Mouse (Mus musculus) midbrain, embryonic 14.5 days (tissue): ENCODE measurements around the gene Kirrel2. TPM values are rescaled to one million over a fixed set of nuclear protein-coding genes. Genes with fewer than 3 reads are reported as not detected.

ENCODE experiments used
- ATAC-seq: fragments of 200-750 bp; cut with Nextera tagmentation; 2 replicates; pipeline ENCODE4 v1.8.0; 2017; ENCODE audit warnings: moderate number of reproducible peaks, moderate library complexity; ENCODE audit not compliant: low FRiP score, low TSS enrichment
- DNase-seq: peaks from one replicate; pipeline ENCODE4 v3.0.0-alpha.2; 2015
- H3K27ac ChIP-seq: fragments of 300-500 bp; sonication (generic); replicated peaks from 2 replicates; pipeline ENCODE4 v1.5.1; 2014; ENCODE audit warnings: mild to moderate bottlenecking, low read depth, low read length, moderate library complexity
- H3K27me3 ChIP-seq: fragments of 300-500 bp; sonication (generic); 2 replicates; pipeline ENCODE4 v1.6.1; 2014; ENCODE audit warnings: low read length, control low read depth, mixed read lengths; ENCODE audit not compliant: control insufficient read depth, insufficient read depth
- H3K36me3 ChIP-seq: fragments of 300-500 bp; sonication (generic); 2 replicates; pipeline ENCODE4 v1.6.1; 2014; ENCODE audit warnings: low read length, control low read depth; ENCODE audit not compliant: control insufficient read depth, insufficient read depth
- H3K4me1 ChIP-seq: fragments of 300-500 bp; sonication (generic); 2 replicates; pipeline ENCODE4 v1.6.1; 2014; ENCODE audit warnings: mild to moderate bottlenecking, antibody characterized with exemption, low read length, control low read depth; ENCODE audit not compliant: control insufficient read depth, insufficient read depth
- H3K4me2 ChIP-seq: fragments of 300-500 bp; sonication (generic); 2 replicates; pipeline ENCODE4 v1.6.1; 2014; ENCODE audit warnings: mild to moderate bottlenecking, low read length, moderate library complexity
- H3K4me3 ChIP-seq: fragments of 300-500 bp; sonication (generic); replicated peaks from 2 replicates; pipeline ENCODE4 v1.5.1; 2014; ENCODE audit warnings: low read depth, low read length
- H3K9ac ChIP-seq: fragments of 300-500 bp; sonication (generic); replicated peaks from 2 replicates; pipeline ENCODE4 v1.6.1; 2014; ENCODE audit warnings: mild to moderate bottlenecking, low read length, moderate library complexity
- H3K9me3 ChIP-seq: fragments of 300-500 bp; sonication (generic); 2 replicates; pipeline ENCODE4 v1.6.1; 2016; ENCODE audit warnings: low read length, control low read depth, mixed read lengths; ENCODE audit not compliant: control insufficient read depth
- WGBS: fragments of 180-500 bp; shearing (Covaris S2); extraction: QIAGEN DNeasy Blood & Tissue Kit; methylation state at CpG from one replicate; pipeline ENCODE4 v1.1.7; 2014; 5-methylcytosine and 5-hydroxymethylcytosine counted together
- polyA plus RNA-seq: library from polyadenylated mRNA; unstranded; fragments of >200 nt; fragmentation: Nextera tagmentation; extraction: Ambion mirVana; gene quantifications from 2 replicates; pipeline ENCODE4 v1.2.1, GENCODE M21; 2014

Kirrel2 gene
- polyA plus RNA-seq, 1 experiment from 2014 or later: 5.7 TPM

DNA sequence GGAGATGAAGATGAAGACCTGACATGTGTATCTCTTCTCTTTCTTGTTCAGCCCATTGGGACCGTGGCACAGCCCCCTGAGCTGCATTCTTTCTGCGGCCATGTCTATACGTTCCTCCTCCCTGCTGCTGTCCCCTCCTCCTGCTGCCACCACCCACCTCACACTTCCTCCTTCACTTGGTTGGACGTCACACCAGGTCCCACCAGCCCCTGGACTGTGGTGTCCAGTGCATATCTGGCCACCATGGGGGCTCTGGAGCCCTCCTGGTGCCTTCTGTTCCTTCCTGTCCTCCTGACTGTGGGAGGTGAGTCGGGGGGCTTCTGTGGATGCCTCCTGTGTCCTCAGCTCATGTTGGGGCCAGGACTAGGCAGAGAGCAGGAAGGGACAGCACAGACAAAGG is 43.9 kb downstream of the Kirrel2 start, which contains the start of gene Tyrobp:
Tyrobp (plus strand) TSS at position 165 of the 400 bp plus-strand sequence.
- H3K4me1 ChIP-seq: no peaks in the 10 kb centered on the region
- H3K4me3 ChIP-seq: no peak within 1 kb of the TSS
- DNase-seq: no peak
- 76% methylated on average over 5 of the region's 5 CpGs for WGBS
- no peaks in the 10 kb centered on the region for H3K27me3 ChIP-seq
- H3K36me3 ChIP-seq: no peaks in the 10 kb centered on the region
- ATAC-seq: no peak
- H3K27ac ChIP-seq: no peak within 1 kb of the TSS
- H3K9me3 ChIP-seq: no peaks in the 10 kb centered on the region
- no peak within 1 kb of the TSS for H3K4me2 ChIP-seq
- no peak within 1 kb of the TSS for H3K9ac ChIP-seq

- no peak for ATAC-seq
- Histone ChIP-seq H3K4me1 (no peaks in the 10 kb centered on the region), H3K4me3 (no peak overlapping the region), H3K36me3 (no peaks in the 10 kb centered on the region), H3K9me3 (no peaks in the 10 kb centered on the region), H3K27me3 (no peaks in the 10 kb centered on the region), H3K27ac (no peak overlapping the region), H3K9ac (no peak overlapping the region), H3K4me2 (no peak overlapping the region)
- WGBS: 51% methylated on average over 4 of the region's 4 CpGs
- DNase-seq: no peak
These were observed 44.7 kb downstream of the Kirrel2 start for GRCm38 (mm10) chr7:30412735-30413147.

GRCm38 (mm10) chr7:30411023-30411422 is 46.5 kb downstream of the Kirrel2 start:
- no peaks in the 10 kb centered on the region for H3K4me1 ChIP-seq
- no peak overlapping the region for H3K9ac ChIP-seq
- H3K36me3 ChIP-seq: no peaks in the 10 kb centered on the region
- 89% methylated on average over 3 of the region's 3 CpGs for WGBS
- no peaks in the 10 kb centered on the region for H3K27me3 ChIP-seq
- no peaks in the 10 kb centered on the region for H3K9me3 ChIP-seq
- H3K4me2 ChIP-seq: no peak overlapping the region
- ATAC-seq (no peak), DNase-seq (no peak)
- H3K4me3 ChIP-seq: no peak overlapping the region
- no peak overlapping the region for H3K27ac ChIP-seq

GRCm38 (mm10) chr7:30409789-30410188 is 47.7 kb downstream of the Kirrel2 start:
- 90% methylated on average over 2 of the region's 2 CpGs for WGBS
- H3K4me3 ChIP-seq: no peak overlapping the region
- H3K9ac ChIP-seq: no peak overlapping the region
- H3K4me2 ChIP-seq: no peak overlapping the region
- ATAC-seq (no peak), DNase-seq (no peak)
- H3K4me1 ChIP-seq: no peaks in the 10 kb centered on the region
- H3K36me3 ChIP-seq: no peaks in the 10 kb centered on the region
- no peak overlapping the region for H3K27ac ChIP-seq
- no peaks in the 10 kb centered on the region for H3K9me3 ChIP-seq
- H3K27me3 ChIP-seq: no peaks in the 10 kb centered on the region

DNA sequence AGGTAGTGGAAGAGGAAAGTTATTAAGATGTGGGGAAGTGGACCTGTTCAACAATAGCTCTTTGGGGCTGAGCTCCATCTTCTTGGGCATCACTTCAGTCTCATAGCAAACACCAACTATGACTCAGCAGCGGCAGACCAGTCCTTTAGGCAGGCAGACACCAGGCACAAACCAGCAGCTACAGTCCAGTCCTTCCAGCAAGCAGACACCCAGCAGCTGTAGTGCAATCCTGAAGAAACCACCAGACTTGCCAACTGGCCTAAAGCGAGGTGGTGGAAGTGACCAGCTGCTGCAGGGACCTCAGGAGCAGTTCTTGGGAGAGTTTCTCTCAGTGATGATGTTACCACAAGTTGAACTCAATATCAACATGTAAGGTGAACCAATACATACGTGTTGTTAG is 48.9 kb downstream of the Kirrel2 start:
- Histone ChIP-seq H3K4me1 (no peaks in the 10 kb centered on the region), H3K27ac (no peak overlapping the region), H3K9ac (no peak overlapping the region), H3K9me3 (no peaks in the 10 kb centered on the region), H3K27me3 (no peaks in the 10 kb centered on the region), H3K4me2 (no peak overlapping the region), H3K4me3 (no peak overlapping the region), H3K36me3 (no peaks in the 10 kb centered on the region)
- no peak for ATAC-seq
- WGBS: 86% methylated on average over 3 of the region's 3 CpGs
- DNase-seq: no peak

GRCm38 (mm10) chr7:30402343-30402742 is 55.1 kb downstream of the Kirrel2 start:
- H3K27me3 ChIP-seq: no peaks in the 10 kb centered on the region
- no peaks in the 10 kb centered on the region for H3K36me3 ChIP-seq
- 69% methylated on average over 4 of the region's 4 CpGs for WGBS
- no peak overlapping the region for H3K4me3 ChIP-seq
- H3K4me2 ChIP-seq: no peak overlapping the region
- ATAC-seq (no peak), DNase-seq (no peak)
- no peaks in the 10 kb centered on the region for H3K9me3 ChIP-seq
- H3K4me1 ChIP-seq: 0 out of 2 replicates have a peak, but pooled peaks cover 3% of the 10 kb centered on the region
- no peak overlapping the region for H3K27ac ChIP-seq
- no peak overlapping the region for H3K9ac ChIP-seq

- no peaks in the 10 kb centered on the region for H3K36me3 ChIP-seq
- no peak overlapping the region for H3K4me2 ChIP-seq
- no peaks in the 10 kb centered on the region for H3K27me3 ChIP-seq
- DNase-seq (peak; percentile 32), ATAC-seq (no peak)
- WGBS: 49% methylated on average over 7 of the region's 7 CpGs
- H3K9me3 ChIP-seq: no peaks in the 10 kb centered on the region
- no peak overlapping the region for H3K4me3 ChIP-seq
- H3K9ac ChIP-seq: no peak overlapping the region
- H3K27ac ChIP-seq: no peak overlapping the region
- 0 out of 2 replicates have a peak, but pooled peaks cover 3% of the 10 kb centered on the region for H3K4me1 ChIP-seq
These were observed 57.8 kb downstream of the Kirrel2 start for GRCm38 (mm10) chr7:30399671-30400070.

Other genes starting within 250 kb of the Kirrel2 start
- 176 and 240 TPM in 2 replicates for gene Polr2i, start 225.7 kb downstream of the Kirrel2 start, polyA plus RNA-seq
- gene Tbcb, start 225.4 kb downstream of the Kirrel2 start, polyA plus RNA-seq: 337 and 360 TPM in 2 replicates
- not detected in 2 replicates for gene Ovol3, start 222.0 kb downstream of the Kirrel2 start, polyA plus RNA-seq
- gene Thap8, start 177.6 kb downstream of the Kirrel2 start, polyA plus RNA-seq: 0.58 and 0.61 TPM in 2 replicates
- gene Wdr62, start 177.3 kb downstream of the Kirrel2 start, polyA plus RNA-seq: 2.5 and 5.0 TPM in 2 replicates
- gene Clip3, start 166.0 kb downstream of the Kirrel2 start, polyA plus RNA-seq: 121 and 131 TPM in 2 replicates
- gene Alkbh6, start 149.0 kb downstream of the Kirrel2 start, polyA plus RNA-seq: 107 and 145 TPM in 2 replicates
- gene Syne4, start 142.9 kb downstream of the Kirrel2 start, polyA plus RNA-seq: 9.3 and 10.2 TPM in 2 replicates
- not detected in 2 replicates for gene E130208F15Rik, start 135.9 kb downstream of the Kirrel2 start, polyA plus RNA-seq
- gene Sdhaf1, start 133.8 kb downstream of the Kirrel2 start, polyA plus RNA-seq: 19.8 and 20.4 TPM in 2 replicates
- gene Lrfn3, start 94.9 kb downstream of the Kirrel2 start, polyA plus RNA-seq: 13.9 and 16.3 TPM in 2 replicates
- 11.4 and 29.7 TPM in 2 replicates for gene Tyrobp, start 43.9 kb downstream of the Kirrel2 start, polyA plus RNA-seq
- gene Hcst, start 37.8 kb downstream of the Kirrel2 start, polyA plus RNA-seq: 0.58 TPM in 1 of 2 replicates, not detected in the other
- gene Nfkbid, start 36.0 kb downstream of the Kirrel2 start, polyA plus RNA-seq: 1.4 and 2.3 TPM in 2 replicates
- 662 and 710 TPM in 2 replicates for gene Aplp1, start 12.2 kb downstream of the Kirrel2 start, polyA plus RNA-seq
- 0.74 and 1.4 TPM in 2 replicates for gene Nphs1, start 625 bp upstream of the Kirrel2 start, polyA plus RNA-seq
- not detected in 2 replicates for gene Prodh2, start 35.9 kb upstream of the Kirrel2 start, polyA plus RNA-seq
- 101 and 129 TPM in 2 replicates for gene Arhgap33, start 77.4 kb upstream of the Kirrel2 start, polyA plus RNA-seq
- gene Hspb6, start 94.5 kb upstream of the Kirrel2 start, polyA plus RNA-seq: 6.3 and 7.4 TPM in 2 replicates
- gene Proser3, start 94.6 kb upstream of the Kirrel2 start, polyA plus RNA-seq: 7.4 and 10.9 TPM in 2 replicates
- 49.9 and 59.1 TPM in 2 replicates for gene Lin37, start 102.1 kb upstream of the Kirrel2 start, polyA plus RNA-seq
- 103 and 104 TPM in 2 replicates for gene U2af1l4, start 105.6 kb upstream of the Kirrel2 start, polyA plus RNA-seq
- gene Gm49396, start 105.7 kb upstream of the Kirrel2 start, polyA plus RNA-seq: 8.2 and 11.8 TPM in 2 replicates
- gene Psenen, start 105.9 kb upstream of the Kirrel2 start, polyA plus RNA-seq: 99.1 and 135 TPM in 2 replicates
- gene Igflr1, start 107.7 kb upstream of the Kirrel2 start, polyA plus RNA-seq: 2.8 and 5.8 TPM in 2 replicates
- gene Kmt2b, start 131.0 kb upstream of the Kirrel2 start, polyA plus RNA-seq: 13.1 and 15.4 TPM in 2 replicates
- gene Zbtb32, start 141.2 kb upstream of the Kirrel2 start, polyA plus RNA-seq: 0.34 and 0.47 TPM in 2 replicates
- 0.15 and 0.20 TPM in 2 replicates for gene Upk1a, start 155.2 kb upstream of the Kirrel2 start, polyA plus RNA-seq
- 999 and 1,303 TPM in 2 replicates for gene Cox6b1, start 168.5 kb upstream of the Kirrel2 start, polyA plus RNA-seq
- gene Etv2, start 178.2 kb upstream of the Kirrel2 start, polyA plus RNA-seq: not detected in 2 replicates
- gene Rbm42, start 192.6 kb upstream of the Kirrel2 start, polyA plus RNA-seq: 126 and 144 TPM in 2 replicates
- 21.6 and 22.8 TPM in 2 replicates for gene Haus5, start 207.3 kb upstream of the Kirrel2 start, polyA plus RNA-seq
- not detected in 2 replicates for gene Pmis2, start 213.9 kb upstream of the Kirrel2 start, polyA plus RNA-seq
- not detected in 2 replicates for gene 2200002J24Rik, start 241.2 kb upstream of the Kirrel2 start, polyA plus RNA-seq